Mouse (Mus musculus) MEL (cell line): ENCODE measurements around the gene Mcm2. TPM values are rescaled to one million over a fixed set of nuclear protein-coding genes. Genes with fewer than 3 reads are reported as not detected.

Source experiments
- DNase-seq: peaks from one replicate; pipeline ENCODE4 v3.0.0; 2011; ENCODE audit warnings: low read depth, low spot score
- H3K27ac ChIP-seq: 2 replicates; pipeline ENCODE4 v1.5.1; 2012; ENCODE audit warnings: low read depth, mild to moderate bottlenecking, control low read depth, low read length, moderate library complexity; ENCODE audit not compliant: control insufficient read depth
- H3K27me3 ChIP-seq, 2 experiments: fragments of 150-350 bp in 1 of 2; sonication (generic) in 1 of 2; 2 replicates each; pipeline ENCODE4 v1.6.1; 2012; ENCODE audit warnings: low read length in 2 of 2, mild to moderate bottlenecking in 2 of 2, improper control_type of control experiment in 1 of 2, moderate library complexity in 1 of 2; ENCODE audit not compliant: insufficient read depth in 2 of 2, control insufficient read depth in 1 of 2
- H3K36me3 ChIP-seq, 2 experiments: 2 replicates each; pipeline ENCODE4 v1.6.1; 2012 to 2014; ENCODE audit warnings: low read length in 2 of 2, improper control_type of control experiment in 1 of 2, inconsistent platforms in 1 of 2, mild to moderate bottlenecking in 1 of 2; ENCODE audit not compliant: insufficient read depth in 2 of 2, control insufficient read depth in 1 of 2
- H3K4me1 ChIP-seq, 2 experiments: fragments of 150-350 bp in 1 of 2; sonication (generic) in 1 of 2; 2 replicates each; pipeline ENCODE4 v1.6.1; 2012; ENCODE audit warnings: low read length in 2 of 2, improper control_type of control experiment in 1 of 2, mild to moderate bottlenecking in 1 of 2; ENCODE audit not compliant: insufficient read depth in 2 of 2, control insufficient read depth in 1 of 2
- H3K4me3 ChIP-seq, 2 experiments: fragments of 150-350 bp in 1 of 2; sonication (generic) in 1 of 2; 2 replicates each; pipeline ENCODE4 v1.5.1; 2012; ENCODE audit warnings: low read depth in 2 of 2, low read length in 2 of 2, mild to moderate bottlenecking in 2 of 2, moderate library complexity in 2 of 2, control low read depth in 1 of 2, improper control_type of control experiment in 1 of 2; ENCODE audit not compliant: control insufficient read depth in 1 of 2, insufficient read depth in 1 of 2
- H3K79me2 ChIP-seq: 2 replicates; pipeline ENCODE4 v1.6.1; 2012; ENCODE audit warnings: mild to moderate bottlenecking, low read length, moderate library complexity; ENCODE audit not compliant: control insufficient read depth, poor library complexity, insufficient read depth
- H3K9ac ChIP-seq: 2 replicates; pipeline ENCODE4 v1.6.1; 2012; ENCODE audit warnings: low read depth, mild to moderate bottlenecking, control low read depth, low read length, moderate library complexity; ENCODE audit not compliant: control insufficient read depth, poor library complexity, severe bottlenecking
- H3K9me3 ChIP-seq: fragments of 150-350 bp; sonication (generic); replicated peaks from 2 replicates; pipeline ENCODE4 v1.6.1; 2012; ENCODE audit warnings: mild to moderate bottlenecking, low read length, improper control_type of control experiment, moderate library complexity; ENCODE audit not compliant: insufficient read depth
- BHLHE40 ChIP-seq: IDR thresholded peaks from 2 replicates; pipeline ENCODE4 v1.6.1; 2012; ENCODE audit warnings: low read depth, mild to moderate bottlenecking, inconsistent platforms, low read length, improper control_type of control experiment, borderline replicate concordance
- CHD1 ChIP-seq: IDR thresholded peaks from 2 replicates; pipeline ENCODE4 v1.6.1; 2012; ENCODE audit warnings: low read depth, mild to moderate bottlenecking, inconsistent platforms, low read length, improper control_type of control experiment
- CHD2 ChIP-seq: IDR thresholded peaks from 2 replicates; pipeline ENCODE4 v1.6.1; 2011; ENCODE audit warnings: low read length, improper control_type of control experiment
- CTCF ChIP-seq, 3 experiments: IDR thresholded peaks in 2 of 3; conservative IDR thresholded peaks in 1 of 3; 2 replicates each; pipeline ENCODE4 v1.5.1; 2011 to 2012; ENCODE audit warnings: low read length in 3 of 3, low read depth in 2 of 3, mild to moderate bottlenecking in 2 of 3, improper control_type of control experiment in 1 of 3, inconsistent platforms in 1 of 3, mixed read lengths in 1 of 3, moderate library complexity in 1 of 3; ENCODE audit not compliant: control insufficient read depth in 1 of 3, insufficient read depth in 1 of 3, poor library complexity in 1 of 3, severe bottlenecking in 1 of 3
- E2F4 ChIP-seq: IDR thresholded peaks from 2 replicates; pipeline ENCODE4 v1.6.1; 2011; ENCODE audit warnings: low read depth, low read length, improper control_type of control experiment, borderline replicate concordance
- ELF1 ChIP-seq: IDR thresholded peaks from 2 replicates; pipeline ENCODE4 v1.6.1; 2014; ENCODE audit warnings: low read depth, mild to moderate bottlenecking, inconsistent platforms, low read length, improper control_type of control experiment, moderate library complexity
- EP300 ChIP-seq, 2 experiments: IDR thresholded peaks; 2 replicates each; pipeline ENCODE4 v1.6.1; 2011; ENCODE audit warnings: improper control_type of control experiment in 2 of 2, low read length in 2 of 2, low read depth in 1 of 2, mild to moderate bottlenecking in 1 of 2
- ETS1 ChIP-seq: IDR thresholded peaks from 2 replicates; pipeline ENCODE4 v1.6.1; 2012; ENCODE audit warnings: low read depth, mild to moderate bottlenecking, inconsistent platforms, low read length, improper control_type of control experiment, moderate library complexity
- GABPA ChIP-seq: IDR thresholded peaks from 2 replicates; pipeline ENCODE4 v1.6.1; 2012; ENCODE audit warnings: low read depth, mild to moderate bottlenecking, inconsistent platforms, low read length, improper control_type of control experiment, moderate library complexity
- GATA1 ChIP-seq: IDR thresholded peaks from 2 replicates; pipeline ENCODE4 v1.6.1; 2011; ENCODE audit warnings: low read depth, low read length, improper control_type of control experiment
- HCFC1 ChIP-seq: IDR thresholded peaks from 2 replicates; pipeline ENCODE4 v1.6.1; 2012; ENCODE audit warnings: low read depth, mild to moderate bottlenecking, inconsistent platforms, low read length, improper control_type of control experiment, moderate library complexity
- JUND ChIP-seq: IDR thresholded peaks from 2 replicates; pipeline ENCODE4 v1.6.1; 2011; ENCODE audit warnings: low read depth, mild to moderate bottlenecking, improper control_type of control experiment, low read length
- KAT2A ChIP-seq: conservative IDR thresholded peaks from 2 replicates; pipeline ENCODE4 v1.6.1; 2012; ENCODE audit warnings: low read depth, low read length, improper control_type of control experiment, inconsistent platforms
- MAFK ChIP-seq: IDR thresholded peaks from 2 replicates; pipeline ENCODE4 v1.6.1; 2011; ENCODE audit warnings: low read depth, mild to moderate bottlenecking, low read length, improper control_type of control experiment, borderline replicate concordance
- MAX ChIP-seq: IDR thresholded peaks from 2 replicates; pipeline ENCODE4 v1.6.1; 2011; ENCODE audit warnings: low read length, improper control_type of control experiment
- MAZ ChIP-seq: IDR thresholded peaks from 2 replicates; pipeline ENCODE4 v1.6.1; 2012; ENCODE audit warnings: low read depth, mild to moderate bottlenecking, inconsistent platforms, low read length, improper control_type of control experiment
- MEF2A ChIP-seq: IDR thresholded peaks from 2 replicates; pipeline ENCODE4 v1.6.1; 2014; ENCODE audit warnings: low read depth, mild to moderate bottlenecking, inconsistent platforms, low read length, improper control_type of control experiment; ENCODE audit not compliant: poor library complexity, insufficient replicate concordance, severe bottlenecking; ENCODE audit errors: extremely low read depth
- MXI1 ChIP-seq: IDR thresholded peaks from 2 replicates; pipeline ENCODE4 v1.6.1; 2011; ENCODE audit warnings: mild to moderate bottlenecking, low read depth, low read length, improper control_type of control experiment
- MYB ChIP-seq: IDR thresholded peaks from 2 replicates; pipeline ENCODE4 v1.6.1; 2011; ENCODE audit warnings: mild to moderate bottlenecking, low read depth, low read length, improper control_type of control experiment
- NELFE ChIP-seq: IDR thresholded peaks from 2 replicates; pipeline ENCODE4 v1.6.1; 2011; ENCODE audit warnings: low read depth, low read length, improper control_type of control experiment
- NRF1 ChIP-seq: IDR thresholded peaks from 2 replicates; pipeline ENCODE4 v1.6.1; 2014; ENCODE audit warnings: low read depth, mild to moderate bottlenecking, inconsistent platforms, low read length, improper control_type of control experiment, moderate library complexity; ENCODE audit not compliant: poor library complexity, insufficient read depth, severe bottlenecking
- POLR2AphosphoS2 ChIP-seq: IDR thresholded peaks from 2 replicates; pipeline ENCODE4 v1.6.1; 2011; ENCODE audit warnings: low read length, improper control_type of control experiment
- POLR2AphosphoS5 ChIP-seq: IDR thresholded peaks from 2 replicates; pipeline ENCODE4 v1.6.1; 2012; ENCODE audit warnings: low read depth, borderline replicate concordance, mild to moderate bottlenecking, inconsistent platforms, low read length, moderate library complexity, mixed read lengths
- RAD21 ChIP-seq: IDR thresholded peaks from 2 replicates; pipeline ENCODE4 v1.6.1; 2011; ENCODE audit warnings: mild to moderate bottlenecking, low read depth, low read length, improper control_type of control experiment
- RCOR1 ChIP-seq: IDR thresholded peaks from 2 replicates; pipeline ENCODE4 v1.6.1; 2012; ENCODE audit warnings: low read depth, mild to moderate bottlenecking, inconsistent platforms, low read length, improper control_type of control experiment
- SIN3A ChIP-seq: IDR thresholded peaks from 2 replicates; pipeline ENCODE4 v1.6.1; 2012; ENCODE audit warnings: low read length, improper control_type of control experiment, inconsistent platforms
- SMC3 ChIP-seq: IDR thresholded peaks from 2 replicates; pipeline ENCODE4 v1.6.1; 2011; ENCODE audit warnings: low read depth, low read length, improper control_type of control experiment
- TAL1 ChIP-seq: IDR thresholded peaks from 2 replicates; pipeline ENCODE4 v1.6.1; 2012; ENCODE audit warnings: mild to moderate bottlenecking, inconsistent platforms, low read length, moderate library complexity, mixed read lengths
- TBP ChIP-seq: IDR thresholded peaks from 2 replicates; pipeline ENCODE4 v1.8.0; 2011; ENCODE audit warnings: low read depth, low read length, improper control_type of control experiment
- TCF12 ChIP-seq: IDR thresholded peaks from 2 replicates; pipeline ENCODE4 v1.6.1; 2014; ENCODE audit warnings: low read depth, mild to moderate bottlenecking, inconsistent platforms, low read length, improper control_type of control experiment, moderate library complexity
- UBTF ChIP-seq: IDR thresholded peaks from 2 replicates; pipeline ENCODE4 v1.6.1; 2012; ENCODE audit warnings: low read depth, mild to moderate bottlenecking, inconsistent platforms, low read length, improper control_type of control experiment, moderate library complexity, borderline replicate concordance; ENCODE audit not compliant: insufficient read depth
- USF1 ChIP-seq: IDR thresholded peaks from 2 replicates; pipeline ENCODE4 v1.6.1; 2014; ENCODE audit warnings: low read depth, mild to moderate bottlenecking, inconsistent platforms, low read length, improper control_type of control experiment, moderate library complexity
- USF2 ChIP-seq, 2 experiments: IDR thresholded peaks; 2 replicates each; pipeline ENCODE4 v1.6.1; 2011 to 2012; ENCODE audit warnings: improper control_type of control experiment in 2 of 2, low read length in 2 of 2, borderline replicate concordance in 1 of 2, inconsistent platforms in 1 of 2, low read depth in 1 of 2, mild to moderate bottlenecking in 1 of 2; ENCODE audit not compliant: insufficient read depth in 1 of 2
- ZC3H11A ChIP-seq: IDR thresholded peaks from 2 replicates; pipeline ENCODE4 v1.6.1; 2012; ENCODE audit warnings: low read depth, mild to moderate bottlenecking, inconsistent platforms, low read length, improper control_type of control experiment
- ZKSCAN1 ChIP-seq: IDR thresholded peaks from 2 replicates; pipeline ENCODE4 v1.6.1; 2012; ENCODE audit warnings: low read depth, mild to moderate bottlenecking, inconsistent platforms, low read length, improper control_type of control experiment, moderate library complexity
- ZMIZ1 ChIP-seq: IDR thresholded peaks from 2 replicates; pipeline ENCODE4 v1.6.1; 2012; ENCODE audit warnings: low read depth, mild to moderate bottlenecking, inconsistent platforms, low read length, improper control_type of control experiment, moderate library complexity
- ZNF384 ChIP-seq: IDR thresholded peaks from 2 replicates; pipeline ENCODE4 v1.6.1; 2012; ENCODE audit warnings: low read depth, mild to moderate bottlenecking, inconsistent platforms, low read length, improper control_type of control experiment
- polyA plus RNA-seq, 2 experiments: library from polyadenylated mRNA; stranded (reverse) in 1 of 2; unstranded in 1 of 2; fragments of >175 nt in 1 of 2; fragments of >200 nt in 1 of 2; gene quantifications; 2 replicates each; pipeline versions ENCODE4 v1.2.1 to v1.2.4; 2012; ENCODE audit warnings: low replicate concordance in 2 of 2, low read depth in 1 of 2; ENCODE audit not compliant: insufficient read length in 2 of 2, insufficient read depth in 1 of 2, missing spikeins in 1 of 2
- total RNA-seq: library from RNA; depleted of rRNA; stranded (reverse); fragments of 300-350 nt; gene quantifications from 2 replicates; pipeline ENCODE4 v1.2.3, GENCODE M21; 2012; rRNA removed

The Mcm2 gene
- 214 and 242 TPM in 2 replicates for total RNA-seq
- 100 to 1,000 TPM; 110 to 268 TPM for polyA plus RNA-seq

DNA sequence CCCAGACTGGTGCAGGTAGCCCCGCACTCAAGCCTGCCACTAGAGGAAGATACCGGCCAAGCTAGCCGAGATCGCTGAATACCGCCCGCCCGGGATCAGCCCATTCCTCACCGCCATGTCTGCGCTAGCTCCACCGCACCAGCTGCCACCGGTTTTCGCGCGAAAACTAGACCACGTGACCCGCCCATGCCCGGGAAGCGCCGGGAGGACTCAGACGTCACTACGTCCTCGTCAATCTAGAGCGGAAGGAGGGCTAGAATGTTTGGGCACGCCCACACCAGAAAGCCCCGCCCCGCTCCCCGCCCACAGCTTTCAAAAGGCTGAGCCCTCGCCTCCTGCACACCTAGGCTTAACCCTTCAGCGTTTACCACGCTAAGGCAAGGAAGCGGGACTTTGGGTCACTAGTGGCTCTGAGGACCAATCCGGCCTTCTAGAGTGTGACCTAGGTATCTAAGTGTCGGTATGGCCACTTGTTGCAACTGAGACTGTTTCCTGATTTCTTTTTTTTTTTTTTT, at the start of gene Mcm2:
Mcm2 (minus strand) TSS at position 247 of the 515 bp plus-strand sequence.
- DNase-seq = peak; percentile 97
- Histone ChIP-seq H3K36me3 (peaks cover 3 to 25% of the 10 kb centered on the region in 2 experiments), H3K9ac (peak within 1 kb of the TSS; percentile 85), H3K79me2 (peaks cover 43% of the 10 kb centered on the region), H3K27me3 (no peaks in the 10 kb centered on the region), H3K4me3 (peak within 1 kb of the TSS; percentile 67 to 100), H3K9me3 (no peaks in the 10 kb centered on the region), H3K4me1 (peaks cover 0 to 26% of the 10 kb centered on the region in 2 experiments; a peak in 2 of 4 replicates), H3K27ac (peak within 1 kb of the TSS; percentile 83)
- TF ChIP-seq TAL1 (no peak), ETS1 (no peak), GABPA (no peak), USF2 (IDR thresholded peaks at IDR 0.05; ENCODE audit: borderline replicate concordance in 1 of 2, insufficient read depth in 1 of 2, low read depth in 1 of 2, low read length in 2 of 2) (peak; percentile 66 to 82; a peak in 3 of 4 replicates), JUND (no peak), BHLHE40 (no peak), MXI1 (peak; percentile 90), ELF1 (peak; percentile 75), CHD2 (no peak), ZKSCAN1 (no peak), CTCF (IDR thresholded peaks at IDR 0.05 in 2 of 3, conservative IDR thresholded peaks at IDR 0.05 in 1 of 3; ENCODE audit: control insufficient read depth in 1 of 3, insufficient read depth in 1 of 3, low read depth in 2 of 3, low read length in 3 of 3, poor library complexity in 1 of 3, severe bottlenecking in 1 of 3) (no peak), EP300 (IDR thresholded peaks at IDR 0.05; ENCODE audit: low read depth in 1 of 2, low read length in 2 of 2) (no peak), MYB (no peak), TCF12 (no peak), MAFK (no peak), TBP (peak; percentile 85), SIN3A (peak; percentile 94), GATA1 (no peak), E2F4 (peak; percentile 97; the same call in 1 of the 2 replicates), MAX (peak; percentile 93), NELFE (peak; percentile 71), ZC3H11A (no peak), POLR2AphosphoS2 (no peak; the same call in 1 of the 2 replicates), ZMIZ1 (no peak), ZNF384 (peak; percentile 87), KAT2A (no peak), CHD1 (no peak), MAZ (no peak), MEF2A (no peak), USF1 (peak; percentile 99), POLR2AphosphoS5 (no peak), RAD21 (no peak), UBTF (no peak), NRF1 (no peak), RCOR1 (no peak), SMC3 (no peak), HCFC1 (peak; percentile 66; the same call in 1 of the 2 replicates)
